Comparison of ENCODE assay signal across 24 mouse cellular contexts in the genomic region with DNA sequence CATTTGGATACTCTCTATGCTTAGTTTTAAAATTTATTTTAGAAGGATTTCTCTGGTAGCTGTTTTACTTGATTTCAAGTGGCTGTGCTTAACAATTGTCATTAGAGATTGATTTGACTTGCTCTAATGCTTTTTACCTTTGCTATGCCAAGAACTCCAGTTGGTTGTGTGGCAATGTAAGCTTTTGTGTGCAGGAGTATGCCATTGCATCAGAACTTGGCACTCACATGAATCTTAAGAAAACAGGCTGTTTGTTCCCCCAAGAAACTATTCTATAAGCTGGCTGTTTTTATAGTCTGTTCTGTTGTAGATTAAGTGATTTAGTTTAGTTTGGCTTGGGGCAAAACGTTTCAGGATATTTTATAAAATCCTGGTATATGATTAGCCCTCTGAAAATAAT. TPM values are rescaled to one million over a fixed set of nuclear protein-coding genes. Genes with fewer than 3 reads are reported as not detected.
DNase-seq lines count a peak whose midpoint lies in the region; ATAC-seq and TF ChIP-seq lines count a peak whose summit lies in the region.
"Had no signal": no experiment of that assay in that cellular context is flagged by ENCODE, and none has a peak within 500 bp of the region (broad histone marks: within the 10 kb centered on the region; RNA-seq: fewer than 3 reads in every experiment).

No protein-coding gene starts in this region.

- 36% methylated on average over 1 of the region's 1 CpGs for WGBS in embryonic facial prominence, embryonic 14.5 days
- 70% methylated on average over 1 of the region's 1 CpGs for WGBS in embryonic facial prominence, embryonic 10.5 days
- 31% methylated on average over 1 of the region's 1 CpGs for WGBS in lung, postnatal 0 days
- 29% methylated on average over 1 of the region's 1 CpGs for WGBS in lung, adult 2 months

- H3K79me2 ChIP-seq in myocyte (ENCODE audit: control insufficient read depth, insufficient read depth), result no peaks in the 10 kb centered on the region

- DNase-seq in embryonic facial prominence, embryonic 14.5 days (ENCODE audit: low spot score), result peak; percentile 60
- no peak for DNase-seq in embryonic facial prominence, embryonic 10.5 days (ENCODE audit: low spot score)
- peak; percentile 62 for DNase-seq in lung, postnatal 0 days (ENCODE audit: low spot score)
- no peak for DNase-seq in lung, adult 2 months
- peak; percentile 66 for DNase-seq in adipocyte (ENCODE audit: low spot score)
- no peak for DNase-seq in heart, postnatal 4 days
- DNase-seq: adrenal gland, adult 2 months; adrenal gland, postnatal 36 days; cerebellum, adult 11 months; cerebellum, adult 8-10 months; cerebellum, postnatal 25 days; gastrocnemius, postnatal 10 days; heart, adult 2 months; heart, postnatal 14 days had no signal

- ATAC-seq in embryonic facial prominence, embryonic 14.5 days (ENCODE audit: low read depth), result no peak
- no peak for ATAC-seq in lung, postnatal 0 days
- ATAC-seq: activated CD4-positive, CD25-positive, alpha-beta regulatory T cell, adult 4 months; forebrain, embryonic 15.5 days; Patski had no signal

- H3K4me1 ChIP-seq in embryonic facial prominence, embryonic 14.5 days (ENCODE audit: control insufficient read depth, insufficient read depth, low read length), result no peaks in the 10 kb centered on the region
- H3K4me1 ChIP-seq in embryonic facial prominence, embryonic 10.5 days, result no peaks in the 10 kb centered on the region
- H3K4me1 ChIP-seq in lung, postnatal 0 days (ENCODE audit: insufficient read depth, low read depth, low read length), result no peaks in the 10 kb centered on the region
- H3K4me1 ChIP-seq in lung, adult 2 months (ENCODE audit: control insufficient read depth, insufficient read depth, low read length), result no peaks in the 10 kb centered on the region
- H3K4me1 ChIP-seq: embryonic facial prominence, embryonic 13.5 days; forebrain, embryonic 10.5 days; forebrain, embryonic 15.5 days; heart, embryonic 15.5 days; hindbrain, embryonic 10.5 days had no signal

- H3K4me3 ChIP-seq in embryonic facial prominence, embryonic 14.5 days (ENCODE audit: low read depth, low read length), result no peak overlapping the region
- no peak overlapping the region for H3K4me3 ChIP-seq in embryonic facial prominence, embryonic 10.5 days
- H3K4me3 ChIP-seq in lung, postnatal 0 days (ENCODE audit: low read depth, low read length), result no peak overlapping the region
- H3K4me3 ChIP-seq in lung, adult 2 months (replicated peaks; ENCODE audit: extremely low read depth, low read depth, low read length), result no peak overlapping the region
- no peak overlapping the region for H3K4me3 ChIP-seq in myocyte
- H3K4me3 ChIP-seq: embryonic facial prominence, embryonic 13.5 days; forebrain, embryonic 10.5 days; forebrain, embryonic 15.5 days; heart, adult 2 months; heart, embryonic 15.5 days; hindbrain, embryonic 10.5 days had no signal

- H3K4me2 ChIP-seq in embryonic facial prominence, embryonic 14.5 days (ENCODE audit: low read depth, low read length), result no peak overlapping the region
- no peak overlapping the region for H3K4me2 ChIP-seq in lung, postnatal 0 days (replicated peaks; ENCODE audit: low read depth, low read length)
- H3K4me2 ChIP-seq in myocyte (ENCODE audit: low read depth), result no peak overlapping the region
- H3K4me2 ChIP-seq: embryonic facial prominence, embryonic 13.5 days; forebrain, embryonic 15.5 days; heart, embryonic 11.5 days; heart, embryonic 15.5 days; hindbrain, embryonic 14.5 days had no signal

- no peak for TF ChIP-seq POLR2A in lung, adult 2 months (IDR thresholded peaks at IDR 0.05; ENCODE audit: borderline replicate concordance, extremely low read depth, low read depth, low read length)
- no peak for TF ChIP-seq POLR2A in myocyte (IDR thresholded peaks at IDR 0.05; ENCODE audit: insufficient read length, low read depth)

- no peaks in the 10 kb centered on the region for H3K36me3 ChIP-seq in embryonic facial prominence, embryonic 14.5 days (ENCODE audit: control insufficient read depth, insufficient read depth, low read length)
- H3K36me3 ChIP-seq in embryonic facial prominence, embryonic 10.5 days (replicated peaks), result no peaks in the 10 kb centered on the region
- H3K36me3 ChIP-seq in lung, postnatal 0 days (ENCODE audit: insufficient read depth, low read length), result no peaks in the 10 kb centered on the region
- no peaks in the 10 kb centered on the region for H3K36me3 ChIP-seq in myocyte (ENCODE audit: control insufficient read depth, insufficient read depth)
- H3K36me3 ChIP-seq: embryonic facial prominence, embryonic 13.5 days; forebrain, embryonic 10.5 days; forebrain, embryonic 15.5 days; heart, embryonic 15.5 days; hindbrain, embryonic 10.5 days had no signal

- H3K9me3 ChIP-seq in embryonic facial prominence, embryonic 14.5 days (ENCODE audit: control insufficient read depth, low read length), result no peaks in the 10 kb centered on the region
- no peaks in the 10 kb centered on the region for H3K9me3 ChIP-seq in embryonic facial prominence, embryonic 10.5 days
- H3K9me3 ChIP-seq in lung, postnatal 0 days (ENCODE audit: low read length), result no peaks in the 10 kb centered on the region
- H3K9me3 ChIP-seq: embryonic facial prominence, embryonic 13.5 days; forebrain, embryonic 10.5 days; forebrain, embryonic 15.5 days; heart, embryonic 15.5 days; hindbrain, embryonic 10.5 days had no signal

- TF ChIP-seq EP300 in lung, postnatal 0 days (IDR thresholded peaks at IDR 0.05), result no peak

- H3ac ChIP-seq in myocyte (ENCODE audit: control insufficient read depth, insufficient read length), result no peak overlapping the region

- no peaks in the 10 kb centered on the region for H3K27me3 ChIP-seq in embryonic facial prominence, embryonic 14.5 days (replicated peaks; ENCODE audit: control insufficient read depth, insufficient read depth, low read length)
- H3K27me3 ChIP-seq in embryonic facial prominence, embryonic 10.5 days (replicated peaks; ENCODE audit: low read depth, poor library complexity, severe bottlenecking), result no peaks in the 10 kb centered on the region
- H3K27me3 ChIP-seq in lung, postnatal 0 days (replicated peaks; ENCODE audit: insufficient read depth, low read length), result no peaks in the 10 kb centered on the region
- H3K27me3 ChIP-seq in myocyte (ENCODE audit: control insufficient read depth, insufficient read depth, insufficient read length), result no peaks in the 10 kb centered on the region
- H3K27me3 ChIP-seq: embryonic facial prominence, embryonic 13.5 days; forebrain, embryonic 15.5 days; heart, embryonic 15.5 days; Patski had no signal

- no peak overlapping the region for H3K27ac ChIP-seq in embryonic facial prominence, embryonic 14.5 days (replicated peaks; ENCODE audit: low read depth, low read length)
- H3K27ac ChIP-seq in embryonic facial prominence, embryonic 10.5 days (replicated peaks), result no peak overlapping the region
- no peak overlapping the region for H3K27ac ChIP-seq in lung, postnatal 0 days (ENCODE audit: low read length)
- H3K27ac ChIP-seq: embryonic facial prominence, embryonic 13.5 days; forebrain, embryonic 10.5 days; forebrain, embryonic 15.5 days; heart, adult 2 months; heart, embryonic 15.5 days; hindbrain, embryonic 10.5 days; hindbrain, embryonic 14.5 days had no signal

- no peak overlapping the region for H3K9ac ChIP-seq in embryonic facial prominence, embryonic 14.5 days (ENCODE audit: low read depth, low read length)
- no peak overlapping the region for H3K9ac ChIP-seq in lung, postnatal 0 days (replicated peaks; ENCODE audit: low read depth)
- H3K9ac ChIP-seq: embryonic facial prominence, embryonic 13.5 days; forebrain, embryonic 15.5 days; heart, embryonic 15.5 days; hindbrain, embryonic 14.5 days had no signal

- no peak for TF ChIP-seq CTCF in lung, postnatal 0 days (IDR thresholded peaks at IDR 0.05)
- no peak for TF ChIP-seq CTCF in lung, adult 2 months (IDR thresholded peaks at IDR 0.05; ENCODE audit: insufficient read depth, low read length)

TF ChIP-seq in myocyte, 11 proteins besides CTCF, POLR2A, EP300 and RAD21:
- TF ChIP-seq MAX (IDR thresholded peaks at IDR 0.05; ENCODE audit: low read depth) (no peak), REST (IDR thresholded peaks at IDR 0.05; ENCODE audit: insufficient read depth, insufficient read length) (no peak), USF1 (IDR thresholded peaks at IDR 0.05; ENCODE audit: low read depth) (no peak), CEBPB (IDR thresholded peaks at IDR 0.05; ENCODE audit: insufficient read depth, poor library complexity, severe bottlenecking) (0 out of 2 replicates have a peak, but pooled peaks have one; percentile 29), E2F4 (IDR thresholded peaks at IDR 0.05; ENCODE audit: insufficient read depth) (no peak)

RNA-seq across cellular contexts. Expression of gene Mipol1, which starts 45.2 kb away (rescaled TPM):
- 6.9 and 8.7 TPM in 2 replicates for polyA plus RNA-seq in embryonic facial prominence, embryonic 14.5 days (2014; fragmentation: Nextera tagmentation; extraction: Ambion mirVana)
- polyA plus RNA-seq in embryonic facial prominence, embryonic 10.5 days (2016; fragmentation: Nextera tagmentation; extraction: Ambion mirVana), result 9.9 and 10.2 TPM in 2 replicates
- polyA plus RNA-seq in lung, postnatal 0 days (2015; fragmentation: Nextera tagmentation; extraction: Ambion mirVana), result 5.7 and 6.4 TPM in 2 replicates
- polyA plus RNA-seq in lung, adult 2 months (2012; rRNA removed), result 1.6 and 1.9 TPM in 2 replicates
- polyA plus RNA-seq in myocyte (2012; fragmentation: generic; extraction: Trizol), result 1.6 TPM
- total RNA-seq in heart, postnatal 4 days (2021), result 1 to 10 TPM; 8.5 TPM

RNA-seq across cellular contexts. Expression of gene Prps1l3, which starts 45.2 kb away (rescaled TPM):
- polyA plus RNA-seq in embryonic facial prominence, embryonic 14.5 days (2014; fragmentation: Nextera tagmentation; extraction: Ambion mirVana), result 53.3 and 64.9 TPM in 2 replicates
- 92.8 and 93.1 TPM in 2 replicates for polyA plus RNA-seq in embryonic facial prominence, embryonic 10.5 days (2016; fragmentation: Nextera tagmentation; extraction: Ambion mirVana)
- polyA plus RNA-seq in lung, postnatal 0 days (2015; fragmentation: Nextera tagmentation; extraction: Ambion mirVana), result 22.9 and 24.8 TPM in 2 replicates
- polyA plus RNA-seq in lung, adult 2 months (2012; rRNA removed), result 10.4 and 11.1 TPM in 2 replicates
- 10.5 TPM for polyA plus RNA-seq in myocyte (2012; fragmentation: generic; extraction: Trizol)
- 10 to 100 TPM; 20.6 to 22.4 TPM for total RNA-seq in heart, postnatal 4 days (2021)

Comparison
In these comparisons a context has a peak if more than half of its experiments do, and no peak if none do; other contexts are left out.
1. DNase-seq: peak in embryonic facial prominence, embryonic 14.5 days (single experiment), lung, postnatal 0 days (single experiment) and adipocyte (single experiment); none in embryonic facial prominence, embryonic 10.5 days (single experiment), lung, adult 2 months (single experiment) and heart, postnatal 4 days (single experiment).